Mouse (Mus musculus): ENCODE data around the gene Lrp3. TPM values are rescaled to one million over a fixed set of nuclear protein-coding genes. Genes with fewer than 3 reads are reported as not detected.

Lrp3 gene
- polyA plus RNA-seq, 2 experiments from 2014 or later = 0.51 to 1.8 TPM

DNA sequence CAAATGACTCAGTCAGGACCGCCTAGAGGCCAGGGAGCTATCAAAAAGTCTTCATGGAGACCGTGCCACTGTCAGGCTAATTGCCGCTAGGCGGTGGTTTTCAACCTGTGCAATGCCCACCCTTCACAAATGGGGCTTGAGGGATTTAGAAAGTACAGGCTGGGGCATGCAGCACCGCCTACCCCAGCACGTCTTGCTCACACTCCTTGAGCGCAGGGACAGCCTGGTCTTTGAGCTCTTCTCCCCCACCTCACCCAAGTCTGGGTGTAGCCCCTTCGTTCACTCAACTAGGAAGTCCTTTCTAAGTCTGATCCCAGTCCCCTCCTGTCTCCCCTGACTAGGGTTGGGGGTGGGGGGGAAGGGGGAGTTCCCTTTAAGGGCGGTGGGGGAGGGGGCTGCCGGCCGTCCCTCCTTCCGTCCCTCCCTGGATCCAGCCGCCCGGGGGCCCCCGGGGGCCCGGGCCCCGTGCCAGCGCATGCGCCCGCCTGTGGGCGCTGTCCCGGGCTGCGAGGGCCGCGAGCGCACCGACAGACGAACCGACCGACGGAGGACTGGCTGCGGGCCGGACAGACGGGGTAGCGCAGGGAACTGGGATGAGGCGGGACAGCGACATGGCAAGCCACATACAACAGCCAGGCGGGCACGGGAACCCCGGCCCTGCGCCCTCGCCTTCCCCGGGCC is 29.3 kb downstream of the Lrp3 start, which contains the start of gene Slc7a10:
Gene Slc7a10 (plus strand): TSS at position 497 of the 681 bp plus-strand sequence.
- no peak for ATAC-seq

DNA sequence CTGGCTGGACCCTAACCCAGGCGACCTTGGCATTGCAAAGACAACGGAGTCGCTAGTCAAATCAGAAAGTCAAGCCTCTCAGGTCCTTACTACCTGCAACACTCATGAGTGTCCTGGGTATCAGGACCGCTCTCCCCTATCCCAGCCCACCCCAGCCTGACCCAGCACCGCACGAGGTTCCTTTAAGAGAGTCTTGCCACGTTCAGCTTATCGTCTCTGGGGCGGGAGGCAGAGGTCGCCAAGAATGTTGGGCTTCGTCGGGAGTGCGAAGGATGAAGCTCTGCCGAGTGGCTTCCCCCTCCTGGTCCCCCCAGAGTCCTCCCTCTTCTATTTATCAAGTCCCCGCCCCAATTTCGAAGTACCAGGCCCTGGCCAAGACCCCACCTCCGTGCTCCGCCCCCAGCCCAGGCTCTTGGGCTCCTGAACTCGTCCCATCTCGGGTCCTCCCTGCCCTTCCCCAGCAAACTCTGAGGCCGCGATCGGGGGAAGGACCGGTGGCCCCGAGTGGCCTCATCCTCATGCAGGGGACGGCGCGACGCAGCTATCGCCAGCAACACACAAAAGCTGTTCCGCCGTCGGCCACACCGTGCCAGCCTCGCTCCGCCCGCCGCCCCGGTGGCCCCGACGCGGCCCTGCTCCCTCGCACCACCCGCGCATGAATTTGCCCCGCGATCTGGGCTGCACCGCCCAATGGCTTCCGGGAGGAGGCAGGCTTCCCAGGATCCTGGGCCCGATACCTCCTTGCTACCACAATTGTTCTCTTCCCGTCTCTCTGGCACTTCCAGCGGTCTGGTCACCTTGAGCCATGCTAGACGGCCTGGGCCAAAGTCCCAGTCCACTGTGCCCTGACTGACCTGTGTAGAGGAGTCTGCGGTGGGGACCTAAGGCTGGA is 30.2 kb downstream of the Lrp3 start:
- peak; percentile 43 for ATAC-seq

DNA sequence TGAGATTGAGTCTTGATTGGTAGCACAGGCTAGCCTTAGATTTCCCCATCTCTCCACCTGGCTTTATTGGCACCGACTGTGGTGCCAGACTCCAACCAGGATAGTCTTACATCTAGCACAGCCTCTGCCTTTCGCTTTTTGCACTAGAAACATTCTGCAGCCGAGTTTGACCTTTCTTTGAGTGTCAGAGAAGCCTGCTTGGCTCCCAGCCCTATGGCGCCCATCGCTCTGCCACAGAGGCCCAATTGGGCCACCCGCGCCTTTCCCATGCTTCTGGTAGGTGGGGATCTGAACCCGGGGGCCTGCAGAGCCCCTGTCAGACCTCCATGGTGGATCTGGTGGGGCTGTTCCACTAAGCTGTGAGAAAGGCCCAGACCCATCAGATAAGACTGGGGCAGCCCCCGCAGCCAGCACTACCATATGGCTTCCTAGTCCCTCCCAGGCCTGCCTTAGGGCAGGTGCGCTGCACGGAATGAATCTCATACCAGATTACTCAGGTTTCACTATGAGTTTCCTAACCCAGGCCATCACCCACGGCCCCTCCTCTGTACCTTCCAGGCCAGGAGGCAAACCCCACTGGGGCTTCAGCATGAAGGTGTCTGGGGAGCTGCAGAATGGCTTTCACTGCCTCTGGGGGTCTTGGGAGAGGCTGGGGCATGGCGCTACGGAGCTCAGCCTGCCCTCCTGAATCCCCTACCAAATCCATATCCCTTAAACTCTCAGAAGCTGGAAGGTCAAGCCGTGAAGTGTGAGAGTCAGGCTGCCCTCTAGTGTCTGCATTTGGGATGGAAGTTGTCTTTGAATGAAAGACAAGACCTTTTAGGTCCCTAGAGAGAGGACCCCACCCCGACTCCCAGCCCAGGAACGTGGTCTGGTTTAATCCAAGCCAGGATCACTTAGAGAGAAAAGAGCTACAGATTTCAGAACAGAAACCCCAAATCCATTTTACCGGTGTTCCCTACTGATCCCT is 38.6 kb downstream of the Lrp3 start:
- ATAC-seq = peak; percentile 79

DNA sequence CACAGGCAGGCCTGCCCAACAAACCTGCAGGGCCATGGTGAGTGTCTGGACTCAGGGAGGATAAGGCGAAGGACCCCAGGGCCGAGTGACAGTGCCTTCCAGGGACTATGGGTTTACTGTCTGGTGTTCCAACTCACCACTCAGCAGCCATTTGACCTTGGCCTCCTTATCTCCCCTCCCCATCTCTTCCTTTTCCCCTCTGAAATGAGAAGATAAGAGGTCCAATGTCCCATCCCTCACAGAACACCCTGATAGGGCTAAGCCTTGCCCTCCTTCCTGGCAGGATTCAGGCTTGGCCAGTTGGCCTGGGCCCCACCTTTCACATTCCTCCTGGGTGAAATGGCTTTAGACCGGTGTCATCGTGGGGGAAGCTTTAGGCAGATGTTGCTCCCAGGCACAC is 39.8 kb downstream of the Lrp3 start:
- ATAC-seq = no peak

DNA sequence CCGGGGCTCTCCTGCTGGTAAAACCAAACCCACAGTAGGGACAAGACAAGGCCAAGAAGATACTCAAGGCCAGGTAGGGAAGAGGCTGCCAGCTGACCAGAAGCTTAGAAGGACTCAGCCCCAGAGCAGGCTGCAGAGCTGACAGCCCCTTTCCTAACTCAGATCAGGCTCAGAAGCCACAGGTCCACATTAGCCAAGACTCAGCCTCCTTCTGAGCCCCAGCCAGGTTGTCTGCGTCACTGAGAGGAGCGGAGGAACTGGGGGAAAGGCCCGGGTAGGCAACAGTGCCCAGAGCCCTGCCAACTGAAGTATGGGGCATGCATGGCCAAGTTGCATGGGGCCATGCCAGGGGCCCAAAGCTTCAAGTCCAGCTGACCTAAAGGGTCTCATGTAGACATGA is 42.8 kb downstream of the Lrp3 start:
- ATAC-seq = no peak

DNA sequence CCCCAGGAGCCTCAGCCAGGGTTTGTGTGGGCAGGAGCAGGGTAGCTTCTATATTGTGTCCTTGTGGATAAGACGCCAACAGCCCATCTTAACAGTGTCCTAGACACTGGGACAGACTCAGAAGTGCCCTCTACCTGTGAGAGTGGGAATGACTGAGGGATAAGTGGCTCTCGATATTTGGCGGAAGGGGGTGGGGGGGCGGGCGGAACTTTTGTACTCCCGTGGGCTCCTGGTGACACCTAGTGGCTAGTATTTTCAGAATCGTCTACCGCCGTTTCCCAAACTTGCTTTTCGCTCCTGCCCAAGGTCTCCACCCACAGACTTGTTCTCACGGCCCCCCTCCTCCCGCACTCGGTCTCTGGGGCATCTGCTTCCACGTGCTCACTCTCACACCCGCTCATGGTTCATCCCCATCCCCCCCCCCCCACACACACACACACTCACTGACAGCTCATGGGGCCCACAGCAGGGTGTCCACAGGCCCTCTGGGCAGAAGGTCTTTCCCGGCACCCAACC is 43.4 kb downstream of the Lrp3 start:
- peak; percentile 67 for ATAC-seq

DNA sequence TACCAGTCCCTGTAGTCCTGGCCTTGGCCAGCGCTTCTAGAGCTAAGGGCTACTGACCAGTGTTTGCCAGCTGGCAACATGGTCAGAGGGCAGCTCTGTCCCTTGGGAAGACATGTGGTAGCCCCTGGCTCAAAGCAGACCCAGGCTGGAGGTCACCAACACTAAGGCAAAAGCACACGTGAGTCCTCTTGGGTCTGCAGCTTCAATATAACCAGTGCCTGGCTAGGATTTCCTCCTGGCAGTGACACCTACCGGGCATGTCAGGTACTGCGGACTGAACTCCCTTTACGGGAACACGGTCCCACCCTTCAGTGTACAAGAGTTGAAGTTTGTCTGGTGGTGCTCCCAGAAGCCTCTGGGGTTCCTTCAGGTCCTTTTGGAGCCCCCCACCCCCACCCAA is 46.0 kb downstream of the Lrp3 start:
- ATAC-seq = peak; percentile 66

DNA sequence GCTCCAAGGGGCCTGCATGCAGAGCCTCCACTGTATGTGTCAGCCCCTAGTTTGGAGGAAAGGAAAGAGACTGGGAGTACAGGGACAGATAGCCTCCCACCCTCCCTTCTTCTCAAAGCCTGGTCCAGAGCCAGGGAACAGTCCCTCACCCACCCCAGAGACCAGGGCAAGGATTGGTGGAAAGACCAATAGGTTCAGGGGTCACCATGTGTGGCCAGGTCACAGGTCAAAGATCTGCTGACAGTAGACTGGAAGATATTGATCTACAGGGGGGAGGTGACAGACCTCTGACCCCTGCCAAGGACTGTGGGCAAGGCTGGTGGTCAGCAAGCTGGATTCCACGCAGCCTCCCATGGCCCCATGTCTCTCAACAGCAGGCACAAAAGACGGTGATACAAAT is 47.4 kb downstream of the Lrp3 start:
- ATAC-seq = no peak

DNA sequence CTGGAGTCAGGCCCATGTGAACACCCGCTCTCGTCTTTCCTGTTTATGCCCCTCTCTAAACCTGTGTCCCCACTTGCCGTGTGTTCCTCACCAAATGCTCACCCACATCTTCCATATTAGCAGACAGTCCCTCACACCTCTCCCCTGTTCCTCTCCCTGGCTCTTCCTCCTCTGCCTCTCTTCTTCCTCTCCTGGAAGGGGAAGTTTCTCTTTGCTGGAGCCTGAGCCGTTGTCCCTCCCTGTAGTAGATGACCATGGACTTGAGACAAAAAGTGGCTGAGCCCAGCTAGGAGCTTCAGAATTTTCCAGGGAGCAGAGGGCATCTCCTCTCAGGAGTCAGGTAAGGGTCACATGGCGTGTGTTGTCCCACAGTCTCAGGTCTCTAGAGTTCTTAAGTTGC is 48.3 kb downstream of the Lrp3 start:
- ATAC-seq = no peak

DNA sequence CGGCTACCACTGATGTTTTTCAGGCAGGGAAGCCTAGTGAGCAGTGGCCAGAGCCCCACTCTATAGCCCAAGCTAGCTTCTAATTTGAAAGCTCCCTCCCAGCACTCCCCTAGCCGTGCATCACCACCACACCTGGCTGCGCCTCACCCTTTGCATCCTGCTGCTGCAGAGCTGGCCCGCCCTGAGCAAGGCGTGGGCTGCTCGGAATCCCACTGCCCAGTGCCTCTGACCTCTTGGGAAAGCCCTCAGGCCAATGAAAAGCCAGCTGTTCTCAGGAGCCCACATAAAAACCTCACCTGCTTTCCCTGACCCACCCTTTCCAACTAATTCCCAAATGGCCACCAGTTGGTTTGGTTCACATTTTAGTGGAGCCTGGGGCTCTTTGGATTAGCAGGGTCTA is 51.2 kb downstream of the Lrp3 start:
- ATAC-seq = no peak

DNA sequence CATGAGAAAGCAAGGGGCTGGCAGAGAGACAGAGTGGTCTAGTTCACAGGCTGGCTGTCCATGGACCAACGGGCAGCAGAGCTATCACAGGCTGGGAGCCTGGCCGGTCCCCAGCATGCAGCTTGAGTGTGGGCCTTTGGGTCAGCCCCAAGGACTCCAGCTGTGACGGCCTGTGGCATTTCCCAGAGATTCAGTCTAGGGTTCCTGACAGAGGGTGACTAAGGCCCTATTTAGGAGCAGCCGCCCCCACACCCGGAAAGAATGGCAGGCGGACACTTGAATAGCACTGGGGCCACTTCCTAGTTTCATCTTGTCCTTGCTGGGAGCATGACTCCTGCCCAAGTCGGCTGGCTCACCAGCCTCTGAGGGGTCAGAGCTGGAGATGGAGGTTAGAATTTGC is 51.7 kb downstream of the Lrp3 start:
- no peak for ATAC-seq

DNA sequence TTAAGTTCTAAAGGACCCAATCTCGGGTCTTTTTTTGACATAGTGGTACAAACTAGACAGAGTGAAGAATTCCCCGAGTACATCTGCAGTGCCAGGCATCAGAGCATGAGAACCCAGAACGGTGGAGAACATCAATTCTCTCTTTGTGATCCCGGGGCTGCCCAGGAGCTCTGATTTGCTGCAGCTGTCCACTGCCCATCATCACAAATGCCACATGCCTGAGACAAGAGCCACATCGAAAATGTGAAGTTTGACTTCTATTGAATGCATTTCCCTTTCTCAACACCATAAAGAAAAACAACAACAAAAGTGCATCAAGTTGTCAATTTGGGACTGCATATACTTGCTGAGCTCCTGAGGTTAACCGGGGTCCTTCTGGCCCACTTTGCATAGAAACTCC is 52.9 kb downstream of the Lrp3 start:
- no peak for ATAC-seq

DNA sequence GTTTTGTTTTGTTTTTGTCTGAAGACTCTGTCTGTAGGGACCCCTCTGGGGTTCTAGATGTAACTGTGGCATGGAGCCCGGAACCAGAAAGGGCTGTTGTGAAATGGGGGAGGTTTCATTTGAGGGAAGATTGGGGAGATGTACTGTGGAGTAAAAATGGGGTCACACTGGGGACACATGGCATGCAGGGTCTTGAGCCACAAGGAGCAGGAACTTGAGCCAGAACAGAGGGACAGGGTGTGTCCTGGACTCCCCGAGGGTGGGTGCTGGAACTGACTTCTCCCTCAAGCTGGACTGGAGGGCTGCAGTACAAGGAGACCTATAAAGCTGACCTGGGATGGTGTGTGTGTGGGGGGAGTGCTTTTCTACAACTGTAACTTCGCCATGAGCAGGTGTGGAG is 57.8 kb downstream of the Lrp3 start:
- no peak for ATAC-seq

DNA sequence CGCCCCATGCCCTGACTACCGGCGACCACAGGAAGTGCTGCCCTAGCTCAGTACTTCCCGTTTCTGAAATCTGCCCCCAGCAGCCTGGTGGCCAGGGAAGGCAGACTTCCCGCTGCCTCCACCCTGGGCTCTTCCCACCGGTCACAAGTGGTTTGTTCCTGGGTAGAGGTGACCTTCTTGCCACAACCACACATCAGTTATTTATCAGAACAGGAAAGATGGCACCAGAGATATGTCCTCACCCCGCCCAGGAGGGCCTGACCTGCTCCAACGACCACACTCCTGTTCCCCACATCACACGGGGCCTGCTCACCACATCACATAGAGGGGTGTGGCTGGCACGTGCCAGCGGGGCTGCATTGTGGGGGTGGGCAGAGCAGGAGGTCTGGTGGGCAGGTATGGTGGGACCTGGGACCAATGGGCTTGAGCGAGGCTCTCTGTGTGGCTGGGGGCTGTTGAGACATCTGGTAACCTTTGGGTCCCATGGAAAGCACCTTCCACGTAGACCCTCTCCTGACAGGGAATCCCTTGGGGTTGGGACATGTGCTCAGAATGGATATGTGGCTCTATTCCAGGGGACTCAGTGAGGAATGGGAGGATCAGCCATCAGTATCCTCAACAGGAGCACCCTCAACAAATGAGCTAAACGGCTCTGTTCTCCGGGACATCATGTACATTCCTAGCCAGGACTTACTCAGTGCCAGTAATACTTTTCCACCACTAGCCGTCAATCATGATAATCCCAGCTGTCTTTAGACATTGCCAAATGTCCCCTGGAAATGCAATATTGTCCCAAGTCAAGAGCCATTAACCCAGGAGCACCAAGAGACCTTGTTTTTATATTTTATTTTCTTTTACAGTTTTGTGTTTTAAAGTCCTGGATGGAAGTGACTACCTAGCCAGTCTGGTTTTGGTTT is 58.5 kb downstream of the Lrp3 start:
- no peak for ATAC-seq

DNA sequence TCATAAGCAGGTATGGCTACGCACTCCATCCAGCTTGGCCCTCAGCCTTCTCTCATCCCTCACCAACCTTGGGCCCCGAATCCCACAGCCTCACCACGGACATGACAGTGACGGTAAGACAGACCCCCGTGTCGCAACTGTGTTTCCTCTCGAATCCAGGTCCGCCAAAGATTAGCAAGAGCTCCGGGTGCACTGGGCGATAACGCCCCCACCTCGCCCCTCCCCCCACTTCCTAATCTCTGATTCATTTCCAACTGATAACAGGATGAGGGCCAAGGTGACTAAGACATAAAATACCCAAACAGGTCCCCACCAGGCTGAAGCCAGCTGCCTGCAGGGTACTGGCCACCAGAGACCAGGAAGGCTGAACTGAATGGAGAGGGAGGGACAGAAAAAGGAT is 60.8 kb downstream of the Lrp3 start:
- no peak for ATAC-seq

DNA sequence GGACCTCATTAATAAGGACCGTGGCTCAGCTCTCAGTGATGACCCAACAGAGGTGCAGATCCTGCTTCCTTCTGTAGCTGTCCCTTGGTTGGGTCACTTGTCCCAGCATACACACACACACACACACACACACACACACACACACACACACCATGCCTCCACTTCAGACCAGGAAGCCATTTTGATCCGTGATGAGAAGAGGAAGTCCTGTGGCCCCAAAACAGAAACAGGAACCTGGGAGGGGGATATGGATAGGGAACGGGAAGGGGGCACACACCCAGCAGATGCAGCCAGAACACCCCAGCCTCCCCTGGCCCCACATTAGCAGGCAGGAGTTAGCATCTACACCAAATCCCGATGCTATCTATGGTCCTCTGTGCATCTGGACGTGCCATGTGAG is 64.4 kb downstream of the Lrp3 start:
- ATAC-seq = no peak

Other genes starting within 250 kb of the Lrp3 start
- gene Cebpg, start 158.9 kb downstream of the Lrp3 start, polyA plus RNA-seq (2017; shearing (Covaris generic)) = 10 to 100 TPM in 1 of 2 experiments, 1 to 10 TPM in 1; 9.4 to 10.9 TPM
- 1 to 10 TPM in 1 of 2 experiments, under 1 TPM in 1; 0.47 to 1.1 TPM for gene Cebpa, start 96.2 kb downstream of the Lrp3 start, polyA plus RNA-seq (2017; shearing (Covaris generic))
- 1 to 10 TPM; 6.7 to 7.4 TPM for gene Slc7a10, start 29.1 kb downstream of the Lrp3 start, polyA plus RNA-seq (2017; shearing (Covaris generic))
- 10 to 100 TPM; 22.4 to 28.6 TPM for gene Gpatch1, start 102.9 kb upstream of the Lrp3 start, polyA plus RNA-seq (2017; shearing (Covaris generic))
- gene Rhpn2, start 118.7 kb upstream of the Lrp3 start, polyA plus RNA-seq (2017; shearing (Covaris generic)) = under 1 TPM; 0.28 to 0.39 TPM
- 10 to 100 TPM; 34.0 to 40.4 TPM for gene Faap24, start 181.3 kb upstream of the Lrp3 start, polyA plus RNA-seq (2017; shearing (Covaris generic))
- 10 to 100 TPM; 14.2 to 23.5 TPM for gene Cep89, start 181.5 kb upstream of the Lrp3 start, polyA plus RNA-seq (2017; shearing (Covaris generic))
- gene Slc7a9, start 233.3 kb upstream of the Lrp3 start, polyA plus RNA-seq (2017; shearing (Covaris generic)) = not detected